Mouse (Mus musculus) hindbrain, embryonic 10.5 days (tissue): ENCODE measurements around the gene Plekhh2. TPM values are rescaled to one million over a fixed set of nuclear protein-coding genes. Genes with fewer than 3 reads are reported as not detected.

ENCODE experiments used
- DNase-seq: peaks from one replicate; pipeline ENCODE4 v3.0.0-alpha.2; 2017; ENCODE audit warnings: low spot score
- H3K27ac ChIP-seq: fragments of 300-500 bp; sonication (generic); 2 replicates; pipeline ENCODE4 v1.5.1; 2016; ENCODE audit warnings: mild to moderate bottlenecking, moderate library complexity
- H3K27me3 ChIP-seq: fragments of 300-500 bp; sonication (generic); 2 replicates; pipeline ENCODE4 v1.6.1; 2016; ENCODE audit warnings: mild to moderate bottlenecking; ENCODE audit not compliant: poor library complexity, insufficient read depth, severe bottlenecking
- H3K36me3 ChIP-seq: fragments of 300-500 bp; sonication (generic); 2 replicates; pipeline ENCODE4 v1.6.1; 2016; ENCODE audit warnings: mild to moderate bottlenecking, moderate library complexity
- H3K4me1 ChIP-seq: fragments of 300-500 bp; sonication (generic); replicated peaks from 2 replicates; pipeline ENCODE4 v1.6.1; 2016; ENCODE audit warnings: mild to moderate bottlenecking
- H3K4me3 ChIP-seq: fragments of 300-500 bp; sonication (generic); 2 replicates; pipeline ENCODE4 v1.5.1; 2016; ENCODE audit warnings: mild to moderate bottlenecking, moderate library complexity
- H3K9me3 ChIP-seq: fragments of 300-500 bp; sonication (generic); 2 replicates; pipeline ENCODE4 v1.6.1; 2016; ENCODE audit warnings: mild to moderate bottlenecking, moderate library complexity
- WGBS: fragments of 180-500 bp; shearing (Covaris S2); methylation state at CpG from one replicate; pipeline ENCODE4 v1.1.7; 2016; 5-methylcytosine and 5-hydroxymethylcytosine counted together
- polyA plus RNA-seq: library from polyadenylated mRNA; unstranded; fragments of >200 nt; fragmentation: Nextera tagmentation; extraction: Ambion mirVana; gene quantifications from 2 replicates; pipeline ENCODE4 v1.2.1, GENCODE M21; 2016

Gene Plekhh2
- polyA plus RNA-seq, 1 experiment from 2014 or later: 3.1 TPM

DNA sequence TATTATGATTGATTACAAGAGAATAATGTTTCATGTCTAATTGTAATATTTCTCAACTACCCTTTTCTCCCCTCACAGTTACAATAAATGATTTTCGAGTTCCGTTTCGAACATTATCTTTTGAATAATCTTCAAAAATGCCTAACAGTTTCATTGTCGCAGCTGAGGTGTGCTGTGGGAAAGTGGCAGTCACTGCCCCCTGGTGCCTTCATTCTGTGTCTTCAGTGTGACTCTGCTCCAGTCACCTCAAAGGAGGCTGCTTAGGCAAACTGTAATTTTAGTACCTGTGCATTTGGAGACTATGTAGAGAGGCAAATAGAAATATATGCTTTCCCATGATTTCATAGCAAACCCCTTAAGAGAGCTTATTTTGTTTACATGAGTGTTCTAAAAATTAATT, 110.3 kb downstream of the Plekhh2 start:
- 86% methylated on average over 4 of the region's 4 CpGs for WGBS
- no peaks in the 10 kb centered on the region for H3K36me3 ChIP-seq
- H3K4me1 ChIP-seq: peaks cover 20% of the 10 kb centered on the region

GRCm38 (mm10) chr17:84622873-84623272, 111.2 kb downstream of the Plekhh2 start:
- H3K9me3 ChIP-seq: peaks cover 7% of the 10 kb centered on the region; the same call in 1 of the 2 replicates
- no peak for DNase-seq
- WGBS: 67% methylated on average over 2 of the region's 2 CpGs
- peaks cover 27% of the 10 kb centered on the region for H3K4me1 ChIP-seq
- no peaks in the 10 kb centered on the region for H3K27me3 ChIP-seq
- no peak overlapping the region for H3K27ac ChIP-seq
- no peaks in the 10 kb centered on the region for H3K36me3 ChIP-seq
- no peak overlapping the region for H3K4me3 ChIP-seq

More for the DNA sequence above, 110.3 kb downstream of the Plekhh2 start:
- Histone ChIP-seq H3K4me3 (no peak overlapping the region), H3K27me3 (no peaks in the 10 kb centered on the region), H3K9me3 (peaks cover 7% of the 10 kb centered on the region; the same call in 1 of the 2 replicates), H3K27ac (no peak overlapping the region)
- no peak for DNase-seq

DNA sequence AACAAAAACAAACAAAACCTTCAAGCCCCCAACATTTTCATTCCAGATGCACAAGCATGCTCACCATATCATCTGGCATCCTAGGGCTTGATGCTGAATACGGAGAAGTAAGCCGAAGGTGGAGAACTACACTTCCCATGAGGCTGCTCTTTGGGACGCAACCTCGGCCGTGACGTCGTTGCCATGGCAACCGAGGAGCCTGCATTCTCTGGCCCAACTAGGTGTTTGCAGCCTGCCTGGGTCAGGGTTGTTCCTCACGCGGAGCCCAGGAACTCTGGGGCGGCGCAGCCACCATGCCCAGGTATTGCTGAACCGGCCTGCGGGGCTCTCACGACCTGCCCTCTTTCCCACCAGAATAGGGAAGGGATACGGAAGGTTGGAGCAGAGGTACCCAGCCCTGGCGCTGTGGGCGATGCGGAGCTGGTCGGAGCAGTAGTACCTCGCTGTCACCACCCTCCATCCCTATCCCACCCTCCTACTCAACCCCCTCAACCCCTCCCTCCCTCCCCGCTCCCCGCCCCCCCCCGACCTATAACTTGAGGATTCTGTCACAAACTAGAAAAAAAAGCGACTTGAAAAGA, 114.7 kb downstream of the Plekhh2 start, which contains the start of gene Dync2li1:
Gene Dync2li1 (plus strand): TSS at position 221 of the 581 bp plus-strand sequence.
- Histone ChIP-seq H3K27me3 (no peaks in the 10 kb centered on the region), H3K9me3 (peaks cover 7% of the 10 kb centered on the region; the same call in 1 of the 2 replicates), H3K4me1 (peaks cover 13% of the 10 kb centered on the region), H3K36me3 (no peaks in the 10 kb centered on the region), H3K27ac (peak within 1 kb of the TSS; percentile 88), H3K4me3 (peak within 1 kb of the TSS; percentile 73)
- WGBS: under 1% methylated on average over 25 of the region's 25 CpGs
- DNase-seq: peak; percentile 94

GRCm38 (mm10) chr17:84626857-84627305, 115.2 kb downstream of the Plekhh2 start:
- 32% methylated on average over 9 of the region's 9 CpGs for WGBS
- Histone ChIP-seq H3K27ac (peak overlapping the region; percentile 88), H3K9me3 (peaks cover 7% of the 10 kb centered on the region; the same call in 1 of the 2 replicates), H3K27me3 (no peaks in the 10 kb centered on the region), H3K4me3 (peak overlapping the region; percentile 73), H3K4me1 (peaks cover 13% of the 10 kb centered on the region), H3K36me3 (no peaks in the 10 kb centered on the region)
- peak; percentile 35 for DNase-seq

- H3K27ac ChIP-seq: no peak overlapping the region
Measured at GRCm38 (mm10) chr17:84627721-84628120, 116.0 kb downstream of the Plekhh2 start.

DNA sequence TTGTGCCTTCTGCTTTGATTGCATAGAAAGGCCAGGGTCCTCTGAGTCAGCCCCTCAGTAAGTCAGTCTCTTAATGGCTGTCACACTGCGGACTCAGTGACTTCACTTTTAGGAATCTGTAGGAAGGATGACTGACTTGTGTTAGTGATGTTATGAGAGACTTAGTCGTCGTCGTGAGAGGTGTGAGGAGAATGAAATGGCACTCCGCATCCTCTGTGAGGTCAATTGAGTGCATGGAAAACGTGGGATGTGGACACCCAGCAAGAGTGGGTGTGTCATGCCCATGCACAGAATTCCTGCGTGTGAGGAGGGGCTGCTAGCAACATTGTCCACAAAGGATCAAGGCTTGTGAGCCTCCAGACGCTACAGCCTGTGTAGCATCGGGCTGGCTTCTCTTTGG, 116.9 kb downstream of the Plekhh2 start:
- Histone ChIP-seq H3K4me1 (peaks cover 13% of the 10 kb centered on the region), H3K27ac (no peak overlapping the region), H3K4me3 (no peak overlapping the region), H3K36me3 (0 out of 2 replicates have a peak, but pooled peaks cover 3% of the 10 kb centered on the region), H3K27me3 (no peaks in the 10 kb centered on the region), H3K9me3 (peaks cover 4% of the 10 kb centered on the region; the same call in 1 of the 2 replicates)
- DNase-seq: no peak
- 87% methylated on average over 9 of the region's 9 CpGs for WGBS

More at GRCm38 (mm10) chr17:84627721-84628120, 116.0 kb downstream of the Plekhh2 start:
- peaks cover 7% of the 10 kb centered on the region; the same call in 1 of the 2 replicates for H3K9me3 ChIP-seq
- no peak for DNase-seq
- peaks cover 13% of the 10 kb centered on the region for H3K4me1 ChIP-seq
- 89% methylated on average over 10 of the region's 10 CpGs for WGBS
- no peaks in the 10 kb centered on the region for H3K36me3 ChIP-seq
- no peak overlapping the region for H3K4me3 ChIP-seq
- no peaks in the 10 kb centered on the region for H3K27me3 ChIP-seq

DNA sequence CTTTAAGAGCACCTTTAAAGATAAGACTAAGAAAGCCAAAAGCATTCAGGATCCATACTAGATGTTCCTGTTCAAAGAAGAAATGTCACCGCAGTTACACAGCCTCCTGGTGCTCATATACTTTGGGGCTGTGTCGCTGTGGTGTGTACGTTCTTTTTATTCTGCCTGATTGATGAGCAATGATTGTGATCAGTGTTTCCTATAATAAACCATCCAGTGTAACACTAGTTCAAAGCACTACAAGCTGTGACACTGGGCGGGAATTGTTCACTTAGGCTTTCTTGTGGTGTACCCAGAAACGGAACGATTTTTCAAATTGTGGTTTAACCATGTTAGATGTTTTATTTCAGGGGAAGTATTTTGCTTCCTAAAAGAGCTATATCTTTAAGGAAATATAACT, 120.1 kb downstream of the Plekhh2 start:
- Histone ChIP-seq H3K36me3 (0 out of 2 replicates have a peak, but pooled peaks cover 4% of the 10 kb centered on the region), H3K27ac (no peak overlapping the region), H3K4me3 (no peak overlapping the region), H3K9me3 (no peaks in the 10 kb centered on the region), H3K27me3 (no peaks in the 10 kb centered on the region), H3K4me1 (peaks cover 8% of the 10 kb centered on the region)
- DNase-seq: no peak
- 89% methylated on average over 6 of the region's 6 CpGs for WGBS

GRCm38 (mm10) chr17:84633443-84633842, 121.7 kb downstream of the Plekhh2 start:
- Histone ChIP-seq H3K4me1 (no peaks in the 10 kb centered on the region), H3K9me3 (no peaks in the 10 kb centered on the region), H3K27me3 (no peaks in the 10 kb centered on the region), H3K4me3 (no peak overlapping the region), H3K27ac (no peak overlapping the region), H3K36me3 (0 out of 2 replicates have a peak, but pooled peaks cover 8% of the 10 kb centered on the region)
- 83% methylated on average over 13 of the region's 13 CpGs for WGBS
- no peak for DNase-seq

- no peaks in the 10 kb centered on the region for H3K9me3 ChIP-seq
- H3K36me3 ChIP-seq: 0 out of 2 replicates have a peak, but pooled peaks cover 8% of the 10 kb centered on the region
- no peak overlapping the region for H3K27ac ChIP-seq
- peaks cover 7% of the 10 kb centered on the region for H3K4me1 ChIP-seq
- no peak overlapping the region for H3K4me3 ChIP-seq
- no peak for DNase-seq
- WGBS: 82% methylated on average over 8 of the region's 8 CpGs
- H3K27me3 ChIP-seq: no peaks in the 10 kb centered on the region
Measured at GRCm38 (mm10) chr17:84636328-84636727, 124.6 kb downstream of the Plekhh2 start.

- no peak overlapping the region for H3K4me3 ChIP-seq
- H3K9me3 ChIP-seq: no peaks in the 10 kb centered on the region
- no peak for DNase-seq
- WGBS: 95% methylated on average over 6 of the region's 6 CpGs
- no peaks in the 10 kb centered on the region for H3K27me3 ChIP-seq
- no peak overlapping the region for H3K27ac ChIP-seq
- peaks cover 9% of the 10 kb centered on the region for H3K4me1 ChIP-seq
- 0 out of 2 replicates have a peak, but pooled peaks cover 8% of the 10 kb centered on the region for H3K36me3 ChIP-seq
Measured at GRCm38 (mm10) chr17:84637971-84638370, 126.3 kb downstream of the Plekhh2 start.

GRCm38 (mm10) chr17:84639796-84640378, 128.2 kb downstream of the Plekhh2 start:
- no peak overlapping the region for H3K27ac ChIP-seq
- H3K9me3 ChIP-seq: no peaks in the 10 kb centered on the region
- H3K4me1 ChIP-seq: peaks cover 22% of the 10 kb centered on the region

DNA sequence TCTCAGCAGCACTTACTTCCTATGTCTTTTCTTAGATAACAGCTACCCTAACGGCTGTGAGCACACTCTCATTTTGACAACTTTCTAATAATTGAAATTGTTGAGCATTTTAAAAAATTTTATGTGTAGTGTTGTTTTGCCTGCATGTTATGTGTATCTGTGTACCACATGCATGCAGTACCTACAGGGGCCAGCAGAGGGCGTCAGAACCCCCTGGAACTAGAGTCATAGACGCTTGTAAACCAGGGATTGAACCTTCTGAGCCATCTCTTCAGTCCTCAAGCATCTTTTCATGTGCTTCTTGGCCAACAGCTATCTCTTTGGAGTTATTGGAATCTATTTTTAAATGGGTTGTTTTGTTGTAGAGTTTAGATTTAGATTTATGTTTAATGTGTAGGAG, 130.2 kb downstream of the Plekhh2 start:
- WGBS: 36% methylated on average over 3 of the region's 3 CpGs
- H3K27ac ChIP-seq: no peak overlapping the region
- 0 out of 2 replicates have a peak, but pooled peaks cover 4% of the 10 kb centered on the region for H3K36me3 ChIP-seq
- peaks cover 40% of the 10 kb centered on the region for H3K4me1 ChIP-seq
- no peaks in the 10 kb centered on the region for H3K27me3 ChIP-seq
- peak; percentile 54 for DNase-seq
- no peaks in the 10 kb centered on the region for H3K9me3 ChIP-seq
- H3K4me3 ChIP-seq: no peak overlapping the region

More at GRCm38 (mm10) chr17:84639796-84640378, 128.2 kb downstream of the Plekhh2 start:
- no peak overlapping the region for H3K4me3 ChIP-seq
- no peak for DNase-seq
- H3K36me3 ChIP-seq: 0 out of 2 replicates have a peak, but pooled peaks cover 4% of the 10 kb centered on the region
- H3K27me3 ChIP-seq: no peaks in the 10 kb centered on the region
- 67% methylated on average over 10 of the region's 10 CpGs for WGBS

GRCm38 (mm10) chr17:84642324-84642723, 130.6 kb downstream of the Plekhh2 start:
- DNase-seq: no peak
- no peaks in the 10 kb centered on the region for H3K36me3 ChIP-seq
- H3K27me3 ChIP-seq: no peaks in the 10 kb centered on the region
- no peaks in the 10 kb centered on the region for H3K9me3 ChIP-seq
- peaks cover 40% of the 10 kb centered on the region for H3K4me1 ChIP-seq
- H3K27ac ChIP-seq: no peak overlapping the region
- H3K4me3 ChIP-seq: no peak overlapping the region
- WGBS: 93% methylated on average over 9 of the region's 9 CpGs
